Mouse (Mus musculus) liver, embryonic 13.5 days (tissue): ENCODE measurements at regions not wholly inside any gene's neighbourhood (a gene's known extent, or its start where the extent isn't known, plus 50 kb on each side); places are given as distances from the start of the nearest gene placed in this dataset.

Experiments used
- ATAC-seq: fragments of 200-750 bp; cut with Nextera tagmentation; 2 replicates; pipeline ENCODE4 v1.8.0; 2017; ENCODE audit warnings: low read depth, mild to moderate bottlenecking, moderate number of reproducible peaks, moderate library complexity
- DNase-seq: peaks from one replicate; pipeline ENCODE4 v3.0.0; 2022
- H3K27ac ChIP-seq: fragments of 300-500 bp; sonication (generic); 2 replicates; pipeline ENCODE4 v1.5.1; 2015; ENCODE audit warnings: moderate library complexity, mild to moderate bottlenecking, inconsistent platforms
- H3K27me3 ChIP-seq: fragments of 300-500 bp; sonication (generic); 2 replicates; pipeline ENCODE4 v1.6.1; 2015; ENCODE audit warnings: mild to moderate bottlenecking, inconsistent platforms
- H3K36me3 ChIP-seq: fragments of 300-500 bp; sonication (generic); 2 replicates; pipeline ENCODE4 v1.6.1; 2015; ENCODE audit warnings: mild to moderate bottlenecking, inconsistent platforms
- H3K4me1 ChIP-seq: fragments of 300-500 bp; sonication (generic); replicated peaks from 2 replicates; pipeline ENCODE4 v1.6.1; 2015; ENCODE audit warnings: inconsistent platforms
- H3K4me2 ChIP-seq: fragments of 300-500 bp; sonication (generic); 2 replicates; pipeline ENCODE4 v1.6.1; 2015; ENCODE audit warnings: inconsistent platforms, mild to moderate bottlenecking, moderate library complexity
- H3K4me3 ChIP-seq: fragments of 300-500 bp; sonication (generic); replicated peaks from 2 replicates; pipeline ENCODE4 v1.5.1; 2015; ENCODE audit warnings: mild to moderate bottlenecking, inconsistent platforms
- H3K9ac ChIP-seq: fragments of 300-500 bp; sonication (generic); 2 replicates; pipeline ENCODE4 v1.6.1; 2015; ENCODE audit warnings: mild to moderate bottlenecking, inconsistent platforms
- H3K9me3 ChIP-seq: fragments of 300-500 bp; sonication (generic); replicated peaks from 2 replicates; pipeline ENCODE4 v1.6.1; 2016; ENCODE audit warnings: inconsistent platforms
- WGBS: fragments of 180-500 bp; shearing (Covaris S2); methylation state at CpG from one replicate; pipeline ENCODE4 v1.1.7; 2015; ENCODE audit not compliant: insufficient replicate concordance; 5-methylcytosine and 5-hydroxymethylcytosine counted together

GRCm38 (mm10) chr13:55985396-55985795 lies 149.4 kb upstream of the Pitx1 start:
- Histone ChIP-seq H3K27ac (no peak overlapping the region), H3K9me3 (no peaks in the 10 kb centered on the region), H3K4me1 (no peaks in the 10 kb centered on the region), H3K9ac (no peak overlapping the region), H3K4me2 (no peak overlapping the region), H3K36me3 (no peaks in the 10 kb centered on the region), H3K27me3 (peaks cover 12% of the 10 kb centered on the region; the same call in 1 of the 2 replicates), H3K4me3 (no peak overlapping the region)
- ATAC-seq (no peak), DNase-seq (no peak)
- WGBS: 22% methylated on average over 10 of the region's 10 CpGs

DNA sequence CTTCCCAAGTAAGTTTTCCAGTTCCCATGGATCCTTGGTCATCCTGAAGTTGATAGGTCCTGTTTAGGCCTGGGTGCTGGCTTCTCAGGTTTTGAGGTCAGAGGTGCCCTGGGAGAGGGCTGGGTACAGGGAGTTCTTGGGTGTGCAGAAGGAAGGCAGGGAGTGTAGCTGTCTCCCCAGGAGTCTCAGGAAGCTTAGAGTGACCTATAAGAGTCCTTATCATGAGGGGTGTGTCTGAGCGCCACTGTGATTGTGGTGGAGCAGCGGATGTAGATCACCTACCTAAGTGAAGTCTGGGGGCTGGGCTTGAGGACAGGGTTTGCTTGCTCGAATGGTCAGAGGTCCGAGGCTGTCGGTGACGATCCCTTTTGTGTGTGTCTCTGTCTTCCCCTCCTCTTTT lies 148.8 kb upstream of the Pitx1 start:
- no peaks in the 10 kb centered on the region for H3K36me3 ChIP-seq
- no peaks in the 10 kb centered on the region for H3K4me1 ChIP-seq
- H3K9me3 ChIP-seq: no peaks in the 10 kb centered on the region
- ATAC-seq (no peak), DNase-seq (no peak)
- H3K27me3 ChIP-seq: peaks cover 12% of the 10 kb centered on the region; the same call in 1 of the 2 replicates
- WGBS: 35% methylated on average over 6 of the region's 6 CpGs
- no peak overlapping the region for H3K4me3 ChIP-seq
- H3K4me2 ChIP-seq: no peak overlapping the region
- H3K27ac ChIP-seq: no peak overlapping the region
- no peak overlapping the region for H3K9ac ChIP-seq

- WGBS: 45% methylated on average over 9 of the region's 9 CpGs
Observed at GRCm38 (mm10) chr13:55983851-55984250, 147.9 kb upstream of the Pitx1 start.

GRCm38 (mm10) chr13:55981041-55981440 lies 145.0 kb upstream of the Pitx1 start:
- H3K4me3 ChIP-seq: no peak overlapping the region
- no peaks in the 10 kb centered on the region for H3K4me1 ChIP-seq
- no peaks in the 10 kb centered on the region for H3K9me3 ChIP-seq
- no peak overlapping the region for H3K27ac ChIP-seq
- no peak overlapping the region for H3K9ac ChIP-seq
- H3K4me2 ChIP-seq: no peak overlapping the region
- H3K27me3 ChIP-seq: peaks cover 12% of the 10 kb centered on the region; the same call in 1 of the 2 replicates
- no peak for DNase-seq
- no peak for ATAC-seq
- WGBS: 45% methylated on average over 6 of the region's 6 CpGs
- no peaks in the 10 kb centered on the region for H3K36me3 ChIP-seq

More at GRCm38 (mm10) chr13:55983851-55984250, 147.9 kb upstream of the Pitx1 start:
- Histone ChIP-seq H3K4me3 (no peak overlapping the region), H3K27ac (no peak overlapping the region), H3K27me3 (peaks cover 12% of the 10 kb centered on the region; the same call in 1 of the 2 replicates), H3K9me3 (no peaks in the 10 kb centered on the region), H3K4me1 (no peaks in the 10 kb centered on the region), H3K4me2 (no peak overlapping the region), H3K36me3 (no peaks in the 10 kb centered on the region), H3K9ac (no peak overlapping the region)
- ATAC-seq (no peak), DNase-seq (no peak)

DNA sequence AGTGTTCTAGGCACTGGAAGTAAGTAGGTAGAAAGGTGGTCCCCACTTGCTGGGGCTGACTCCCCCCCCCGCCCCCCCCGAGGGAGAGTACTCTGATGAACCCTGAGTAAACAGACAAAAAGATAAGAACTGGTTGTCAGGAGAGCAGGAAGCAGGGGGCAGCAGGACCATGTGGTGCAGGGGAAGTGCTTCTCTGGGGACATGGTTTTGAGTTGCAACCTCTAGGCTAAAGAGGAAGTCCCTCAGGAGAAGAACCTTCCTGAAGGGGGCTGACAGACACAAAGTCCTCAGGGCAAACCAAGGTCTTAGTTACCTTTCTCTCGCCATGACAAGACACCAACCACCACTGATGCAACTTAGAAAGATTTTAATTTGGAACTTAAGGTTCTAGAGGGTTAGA lies 141.9 kb upstream of the Pitx1 start:
- no peak for DNase-seq
- H3K27me3 ChIP-seq: no peaks in the 10 kb centered on the region; the same call in 1 of the 2 replicates
- H3K27ac ChIP-seq: no peak overlapping the region
- WGBS: 36% methylated on average over 3 of the region's 3 CpGs
- no peaks in the 10 kb centered on the region for H3K36me3 ChIP-seq
- ATAC-seq: no peak
- no peak overlapping the region for H3K4me2 ChIP-seq
- H3K4me1 ChIP-seq: no peaks in the 10 kb centered on the region
- no peak overlapping the region for H3K9ac ChIP-seq
- H3K9me3 ChIP-seq: no peaks in the 10 kb centered on the region
- H3K4me3 ChIP-seq: no peak overlapping the region

- no peak overlapping the region for H3K27ac ChIP-seq
- no peak overlapping the region for H3K9ac ChIP-seq
- no peak overlapping the region for H3K4me2 ChIP-seq
- no peak overlapping the region for H3K4me3 ChIP-seq
- H3K27me3 ChIP-seq: no peaks in the 10 kb centered on the region
- no peaks in the 10 kb centered on the region for H3K9me3 ChIP-seq
- no peak for ATAC-seq
- H3K36me3 ChIP-seq: no peaks in the 10 kb centered on the region
- WGBS: 38% methylated on average over 10 of the region's 10 CpGs
- no peaks in the 10 kb centered on the region for H3K4me1 ChIP-seq
- DNase-seq: no peak
Observed at GRCm38 (mm10) chr13:55976911-55977381, 141.0 kb upstream of the Pitx1 start.

DNA sequence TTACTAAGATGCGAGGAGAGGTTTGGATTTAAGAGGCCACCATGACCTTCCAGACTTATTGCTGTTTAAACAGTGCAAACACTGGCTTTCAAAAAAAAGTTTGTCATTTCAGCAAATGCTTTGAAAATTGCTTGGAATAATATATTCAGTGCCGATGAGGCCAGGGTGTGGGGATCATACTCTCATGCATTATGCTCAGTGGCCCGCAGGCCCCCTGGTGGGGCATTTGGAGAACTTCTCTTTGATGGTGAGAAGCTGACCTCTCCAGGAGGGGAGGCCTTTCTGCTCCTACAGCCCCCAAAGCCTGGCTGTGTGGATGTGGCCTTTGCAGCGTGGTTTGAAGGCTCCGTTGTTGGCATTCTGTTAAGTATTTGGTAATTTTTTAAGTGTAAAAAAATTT lies 138.1 kb upstream of the Pitx1 start:
- DNase-seq: no peak
- no peaks in the 10 kb centered on the region; the same call in 1 of the 2 replicates for H3K9me3 ChIP-seq
- WGBS: 58% methylated on average over 5 of the region's 5 CpGs
- ATAC-seq: no peak
- H3K9ac ChIP-seq: no peak overlapping the region
- no peak overlapping the region for H3K27ac ChIP-seq
- no peak overlapping the region for H3K4me2 ChIP-seq
- H3K36me3 ChIP-seq: no peaks in the 10 kb centered on the region
- no peak overlapping the region for H3K4me3 ChIP-seq
- no peaks in the 10 kb centered on the region for H3K27me3 ChIP-seq
- H3K4me1 ChIP-seq: no peaks in the 10 kb centered on the region

- ATAC-seq: no peak
- no peak overlapping the region for H3K27ac ChIP-seq
Observed at GRCm38 (mm10) chr13:55970687-55971086, 134.7 kb upstream of the Pitx1 start.

DNA sequence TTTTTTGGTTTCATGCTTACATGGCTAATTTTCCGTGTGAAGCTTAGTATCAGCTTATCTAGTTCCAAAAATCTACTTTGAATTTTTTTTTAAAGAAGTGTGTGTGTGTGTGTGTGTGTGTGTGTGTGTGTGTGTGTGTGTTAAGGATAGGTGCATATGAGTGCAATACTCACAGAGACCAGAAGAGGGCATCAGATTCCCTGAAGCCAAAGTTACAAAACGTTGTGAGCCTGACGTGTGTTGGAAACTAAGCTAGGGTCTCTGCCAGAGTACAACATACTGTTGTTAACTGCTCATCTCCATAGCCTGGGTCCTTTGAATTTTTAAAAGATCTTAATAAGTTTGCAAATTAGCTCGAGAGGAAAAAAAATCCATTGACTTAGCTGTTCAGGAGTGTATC lies 133.5 kb upstream of the Pitx1 start:
- Histone ChIP-seq H3K27me3 (peaks cover 15% of the 10 kb centered on the region), H3K4me3 (no peak overlapping the region), H3K9ac (no peak overlapping the region), H3K9me3 (no peaks in the 10 kb centered on the region; the same call in 1 of the 2 replicates), H3K36me3 (no peaks in the 10 kb centered on the region), H3K4me1 (no peaks in the 10 kb centered on the region), H3K4me2 (no peak overlapping the region), H3K27ac (no peak overlapping the region)
- 73% methylated on average over 4 of the region's 4 CpGs for WGBS
- DNase-seq (no peak), ATAC-seq (no peak)

More at GRCm38 (mm10) chr13:55970687-55971086, 134.7 kb upstream of the Pitx1 start:
- H3K36me3 ChIP-seq: no peaks in the 10 kb centered on the region
- no peaks in the 10 kb centered on the region; the same call in 1 of the 2 replicates for H3K9me3 ChIP-seq
- no peak for DNase-seq
- 61% methylated on average over 6 of the region's 6 CpGs for WGBS
- no peak overlapping the region for H3K4me2 ChIP-seq
- no peaks in the 10 kb centered on the region for H3K4me1 ChIP-seq
- no peak overlapping the region for H3K4me3 ChIP-seq
- H3K27me3 ChIP-seq: peaks cover 4% of the 10 kb centered on the region; the same call in 1 of the 2 replicates
- no peak overlapping the region for H3K9ac ChIP-seq

DNA sequence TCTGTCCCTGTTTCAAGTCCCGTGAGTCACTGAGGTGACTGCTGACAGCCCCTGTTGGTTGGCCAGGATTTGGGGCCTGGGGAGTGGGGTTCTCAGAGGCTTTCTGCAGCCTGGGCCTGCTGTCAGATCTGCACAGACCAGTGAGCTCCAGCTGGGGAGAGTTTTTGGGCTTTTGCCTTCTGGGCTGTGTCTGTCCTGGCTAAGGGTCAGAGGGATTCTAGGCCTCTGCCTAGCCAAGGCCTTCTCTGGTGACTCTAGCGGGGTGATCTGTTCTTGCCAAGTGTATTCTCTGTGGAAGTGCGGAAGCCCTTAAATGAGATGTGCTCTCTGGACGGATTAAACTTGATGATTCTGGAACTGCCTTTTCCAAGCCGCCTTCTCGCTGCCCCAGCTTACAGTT lies 131.2 kb upstream of the Pitx1 start:
- Histone ChIP-seq H3K27ac (no peak overlapping the region), H3K9me3 (no peaks in the 10 kb centered on the region; the same call in 1 of the 2 replicates), H3K4me1 (no peaks in the 10 kb centered on the region), H3K9ac (no peak overlapping the region), H3K27me3 (peaks cover 36% of the 10 kb centered on the region), H3K4me2 (no peak overlapping the region), H3K36me3 (no peaks in the 10 kb centered on the region), H3K4me3 (no peak overlapping the region)
- ATAC-seq (no peak), DNase-seq (no peak)
- WGBS: 67% methylated on average over 6 of the region's 6 CpGs

- Histone ChIP-seq H3K27me3 (peaks cover 50% of the 10 kb centered on the region), H3K4me3 (no peak overlapping the region), H3K4me2 (no peak overlapping the region), H3K27ac (no peak overlapping the region), H3K36me3 (no peaks in the 10 kb centered on the region), H3K4me1 (no peaks in the 10 kb centered on the region), H3K9me3 (no peaks in the 10 kb centered on the region), H3K9ac (no peak overlapping the region)
- DNase-seq: peak; percentile 4
- no peak for ATAC-seq
- 12% methylated on average over 22 of the region's 22 CpGs for WGBS
Observed at GRCm38 (mm10) chr13:55963005-55963620, 127.1 kb upstream of the Pitx1 start.

GRCm38 (mm10) chr13:55962254-55962866 lies 126.4 kb upstream of the Pitx1 start:
- Histone ChIP-seq H3K4me2 (no peak overlapping the region), H3K9me3 (no peaks in the 10 kb centered on the region), H3K36me3 (no peaks in the 10 kb centered on the region), H3K4me3 (no peak overlapping the region), H3K4me1 (no peaks in the 10 kb centered on the region), H3K27me3 (peaks cover 51% of the 10 kb centered on the region), H3K9ac (no peak overlapping the region), H3K27ac (no peak overlapping the region)
- DNase-seq (no peak), ATAC-seq (no peak)
- 43% methylated on average over 18 of the region's 18 CpGs for WGBS
